Mouse (Mus musculus) limb, embryonic 14.5 days (tissue): ENCODE measurements around the gene Pcnx2. TPM values are rescaled to one million over a fixed set of nuclear protein-coding genes. Genes with fewer than 3 reads are reported as not detected.
A peak's percentile ranks its signal among the peaks of the same experiment; 100 is the strongest.

Source experiments
- ATAC-seq: fragments of 200-750 bp; cut with Nextera tagmentation; 2 replicates; pipeline ENCODE4 v1.8.0; 2017; ENCODE audit warnings: low read depth, moderate number of reproducible peaks, moderate TSS enrichment; ENCODE audit not compliant: low FRiP score
- DNase-seq: peaks from one replicate; pipeline ENCODE4 v3.0.0-alpha.2; 2015; ENCODE audit warnings: low spot score
- H3K27ac ChIP-seq: fragments of 300-500 bp; sonication (generic); replicated peaks from 2 replicates; pipeline ENCODE4 v1.5.1; 2014; ENCODE audit warnings: low read depth, mild to moderate bottlenecking, low read length, moderate library complexity, mixed read lengths
- H3K27me3 ChIP-seq: fragments of 300-500 bp; sonication (generic); 2 replicates; pipeline ENCODE4 v1.6.1; 2014; ENCODE audit warnings: low read length, mixed read lengths; ENCODE audit not compliant: control insufficient read depth, insufficient read depth
- H3K36me3 ChIP-seq: fragments of 300-500 bp; sonication (generic); 2 replicates; pipeline ENCODE4 v1.6.1; 2014; ENCODE audit warnings: mild to moderate bottlenecking, low read length, moderate library complexity, mixed read lengths; ENCODE audit not compliant: control insufficient read depth, insufficient read depth
- H3K4me1 ChIP-seq: fragments of 300-500 bp; sonication (generic); 2 replicates; pipeline ENCODE4 v1.6.1; 2014; ENCODE audit warnings: antibody characterized with exemption, low read length, mixed read lengths; ENCODE audit not compliant: control insufficient read depth, insufficient read depth
- H3K4me2 ChIP-seq: fragments of 300-500 bp; sonication (generic); replicated peaks from 2 replicates; pipeline ENCODE4 v1.6.1; 2014; ENCODE audit warnings: low read depth, mild to moderate bottlenecking, low read length, moderate library complexity; ENCODE audit not compliant: severe bottlenecking
- H3K4me3 ChIP-seq: fragments of 300-500 bp; sonication (generic); replicated peaks from 2 replicates; pipeline ENCODE4 v1.5.1; 2014; ENCODE audit warnings: low read length
- H3K9ac ChIP-seq: fragments of 300-500 bp; sonication (generic); 2 replicates; pipeline ENCODE4 v1.6.1; 2014; ENCODE audit warnings: mild to moderate bottlenecking, low read depth, low read length, moderate library complexity; ENCODE audit not compliant: severe bottlenecking
- H3K9me3 ChIP-seq: fragments of 300-500 bp; sonication (generic); 2 replicates; pipeline ENCODE4 v1.6.1; 2016; ENCODE audit warnings: low read length; ENCODE audit not compliant: control insufficient read depth
- POLR2A ChIP-seq: fragments of 200-500 bp; IDR thresholded peaks from 2 replicates; pipeline ENCODE4 v1.8.0; 2012; ENCODE audit warnings: inconsistent platforms, mild to moderate bottlenecking, moderate library complexity, borderline replicate concordance; ENCODE audit not compliant: insufficient read depth, insufficient read length; ENCODE audit errors: extremely low read depth
- WGBS: fragments of 180-500 bp; shearing (Covaris S2); extraction: QIAGEN DNeasy Blood & Tissue Kit; methylation state at CpG from one replicate; pipeline ENCODE4 v1.1.7; 2014; 5-methylcytosine and 5-hydroxymethylcytosine counted together
- polyA plus RNA-seq, 2 experiments: library from polyadenylated mRNA; depleted of rRNA in 1 of 2; stranded (reverse) in 1 of 2; unstranded in 1 of 2; fragments of >200 nt; fragmentation: Nextera tagmentation in 1 of 2; extraction: Ambion mirVana in 1 of 2; gene quantifications; 2 replicates each; pipeline versions ENCODE4 v1.2.1 to v1.2.3; 2012 to 2014

Pcnx2 gene
- polyA plus RNA-seq, 2 experiments, result 0.15 to 0.33 TPM

DNA sequence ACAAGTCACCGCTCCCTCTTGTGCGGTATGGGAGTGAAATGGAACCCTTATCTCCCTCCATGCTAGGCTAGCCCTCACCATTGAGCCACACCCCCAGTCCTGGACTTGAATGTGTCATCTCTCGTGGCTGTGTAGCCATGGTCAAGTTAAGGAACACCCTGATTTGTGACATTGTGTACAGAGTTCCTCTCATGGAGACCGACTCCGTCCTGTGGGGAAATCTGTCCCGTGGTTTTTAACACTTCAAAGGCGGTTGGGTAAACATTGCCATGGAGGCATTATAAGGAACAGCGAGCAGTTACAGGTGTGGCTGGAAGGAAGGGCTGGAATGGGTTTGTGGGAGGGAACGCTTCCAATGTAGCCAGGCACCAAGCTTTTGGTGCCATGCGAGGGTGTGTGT is 18.9 kb upstream of the Pcnx2 start:
- 58% methylated on average over 10 of the region's 10 CpGs for WGBS
- DNase-seq, result no peak
- ATAC-seq, result no peak

DNA sequence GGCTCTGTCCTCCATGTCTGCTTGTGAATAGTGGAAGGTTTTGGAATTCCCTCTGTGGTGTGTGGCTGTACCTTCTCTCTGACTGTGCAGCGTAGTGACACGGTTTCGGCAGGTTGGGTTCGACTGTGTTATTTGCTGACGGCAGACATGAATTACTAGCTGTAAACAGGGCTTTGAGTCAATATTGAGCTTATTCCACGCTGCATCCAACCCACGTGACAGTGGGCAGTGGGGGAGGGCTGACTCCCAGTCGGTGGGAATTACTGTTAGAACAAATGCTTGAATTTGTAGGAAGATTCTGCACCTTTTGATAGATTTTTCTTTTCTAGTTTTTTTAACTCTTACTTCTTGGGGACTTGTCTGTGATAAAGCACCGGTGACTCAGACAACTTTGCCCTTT is 16.3 kb upstream of the Pcnx2 start:
- H3K9ac ChIP-seq, result no peak overlapping the region
- no peak for TF ChIP-seq POLR2A
- H3K4me2 ChIP-seq, result no peak overlapping the region
- peaks cover 32% of the 10 kb centered on the region for H3K27me3 ChIP-seq
- H3K4me3 ChIP-seq, result no peak overlapping the region
- H3K27ac ChIP-seq, result no peak overlapping the region
- peaks cover 6% of the 10 kb centered on the region; the same call in 1 of the 2 replicates for H3K4me1 ChIP-seq
- no peak for ATAC-seq
- H3K36me3 ChIP-seq, result no peaks in the 10 kb centered on the region
- DNase-seq, result no peak
- H3K9me3 ChIP-seq, result no peaks in the 10 kb centered on the region
- WGBS, result 64% methylated on average over 9 of the region's 9 CpGs

More for the DNA sequence above, 18.9 kb upstream of the Pcnx2 start:
- H3K4me2 ChIP-seq, result no peak overlapping the region
- no peak overlapping the region for H3K27ac ChIP-seq
- peaks cover 6% of the 10 kb centered on the region for H3K27me3 ChIP-seq
- no peak overlapping the region for H3K9ac ChIP-seq
- H3K36me3 ChIP-seq, result no peaks in the 10 kb centered on the region
- H3K9me3 ChIP-seq, result no peaks in the 10 kb centered on the region
- no peak overlapping the region for H3K4me3 ChIP-seq
- H3K4me1 ChIP-seq, result 0 out of 2 replicates have a peak, but pooled peaks cover 5% of the 10 kb centered on the region
- no peak for TF ChIP-seq POLR2A

DNA sequence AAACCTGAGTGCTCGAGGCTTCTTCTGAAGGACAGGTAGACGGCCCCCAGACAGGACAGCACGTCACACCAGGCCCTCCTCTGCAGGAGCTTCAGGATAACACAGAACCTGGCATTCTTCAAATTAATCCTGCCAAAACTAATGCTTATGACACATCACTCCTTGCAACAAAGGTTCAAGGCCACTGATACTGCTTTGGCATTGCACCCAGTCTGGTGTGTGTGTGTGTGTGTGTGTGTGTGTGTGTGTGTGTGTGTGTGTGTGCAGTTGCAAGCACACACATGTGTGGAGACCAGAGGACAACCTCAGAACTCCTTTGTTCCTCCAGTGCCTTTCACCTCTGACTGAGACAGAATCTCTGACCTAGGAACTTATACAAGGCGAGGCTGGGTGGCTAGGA is 15.1 kb upstream of the Pcnx2 start:
- H3K4me2 ChIP-seq, result no peak overlapping the region

DNA sequence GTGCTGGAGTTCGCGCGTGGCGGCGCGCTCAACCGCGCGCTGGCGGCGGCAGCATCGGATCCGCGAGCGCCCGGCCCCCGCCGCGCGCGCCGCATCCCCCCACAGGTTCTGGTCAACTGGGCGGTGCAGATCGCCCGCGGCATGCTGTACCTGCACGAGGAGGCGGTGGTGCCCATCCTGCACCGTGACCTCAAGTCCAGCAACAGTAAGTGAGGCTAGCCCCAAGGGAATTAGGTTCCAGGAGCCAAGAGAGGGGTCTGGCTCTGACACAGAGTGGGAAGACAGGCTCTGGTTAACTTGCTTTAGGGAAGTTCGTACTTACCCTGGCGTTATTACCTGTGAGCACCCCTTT is 13.1 kb upstream of the Pcnx2 start:
- WGBS, result 5% methylated on average over 17 of the region's 31 CpGs
- Histone ChIP-seq H3K4me3 (peak overlapping the region; percentile 56), H3K9ac (peak overlapping the region; percentile 52), H3K36me3 (no peaks in the 10 kb centered on the region), H3K27ac (no peak overlapping the region), H3K4me1 (peaks cover 6% of the 10 kb centered on the region; the same call in 1 of the 2 replicates), H3K9me3 (no peaks in the 10 kb centered on the region), H3K4me2 (peak overlapping the region; percentile 100), H3K27me3 (peaks cover 36% of the 10 kb centered on the region)
- ATAC-seq, result no peak
- no peak for TF ChIP-seq POLR2A
- DNase-seq, result no peak

More for the DNA sequence above, 15.1 kb upstream of the Pcnx2 start:
- Histone ChIP-seq H3K4me3 (no peak overlapping the region), H3K36me3 (no peaks in the 10 kb centered on the region), H3K4me1 (peaks cover 6% of the 10 kb centered on the region; the same call in 1 of the 2 replicates), H3K27me3 (peaks cover 36% of the 10 kb centered on the region), H3K27ac (no peak overlapping the region), H3K9me3 (no peaks in the 10 kb centered on the region), H3K9ac (no peak overlapping the region)
- no peak for ATAC-seq
- DNase-seq, result no peak
- 86% methylated on average over 4 of the region's 4 CpGs for whole genome bisulfite sequencing
- no peak for TF ChIP-seq POLR2A

DNA sequence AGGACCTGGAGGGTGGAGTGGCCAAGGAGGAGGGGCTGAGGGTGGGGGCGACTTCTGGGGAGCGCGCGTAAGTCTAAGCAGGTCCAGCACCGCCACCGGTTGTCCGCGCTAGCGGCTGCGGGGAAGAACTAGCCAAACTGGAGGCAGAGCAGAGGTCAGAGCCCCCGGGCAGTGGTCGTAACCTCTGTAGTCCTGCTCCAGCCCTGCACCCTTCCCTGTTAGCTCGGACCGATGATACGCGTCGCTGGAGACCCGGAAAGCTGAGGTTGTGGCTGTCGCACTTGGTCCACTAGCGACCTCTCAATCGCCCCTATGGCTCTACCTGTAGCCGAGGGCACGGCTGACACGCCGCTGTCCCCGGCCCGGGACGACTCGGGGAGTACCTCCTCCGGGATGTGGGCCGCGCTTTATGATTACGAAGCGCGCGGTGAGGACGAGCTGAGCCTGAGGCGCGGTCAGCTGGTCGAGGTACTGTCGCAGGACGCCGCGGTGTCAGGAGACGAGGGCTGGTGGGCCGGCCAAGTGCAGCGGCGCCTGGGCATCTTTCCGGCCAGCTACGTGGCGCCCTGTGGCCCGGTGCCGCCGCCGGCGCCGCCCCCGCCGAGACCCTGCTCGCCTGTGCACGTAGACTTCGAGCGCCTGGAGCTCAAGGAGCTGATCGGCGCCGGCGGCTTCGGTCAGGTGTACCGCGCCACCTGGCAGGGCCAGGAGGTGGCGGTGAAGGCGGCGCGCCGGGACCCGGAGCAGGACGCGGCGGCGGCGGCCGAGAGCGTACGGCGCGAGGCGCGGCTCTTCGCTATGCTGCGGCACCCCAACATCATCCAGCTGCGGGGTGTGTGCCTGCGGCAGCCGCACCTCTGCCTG is 12.5 kb upstream of the Pcnx2 start, which contains the start of gene Map3k21:
TSS of gene Map3k21 (plus strand) at position 86 of the 864 bp plus-strand sequence.
- H3K27me3 ChIP-seq, result peaks cover 36% of the 10 kb centered on the region
- TF ChIP-seq POLR2A, result no peak
- H3K9me3 ChIP-seq, result no peaks in the 10 kb centered on the region
- peak within 1 kb of the TSS; percentile 56 for H3K4me3 ChIP-seq
- DNase-seq (no peak), ATAC-seq (peak; percentile 38)
- H3K4me1 ChIP-seq, result peaks cover 6% of the 10 kb centered on the region; the same call in 1 of the 2 replicates
- H3K4me2 ChIP-seq, result peak within 1 kb of the TSS; percentile 100
- WGBS, result 2% methylated on average over 43 of the region's 93 CpGs
- peak within 1 kb of the TSS; percentile 52 for H3K9ac ChIP-seq
- no peaks in the 10 kb centered on the region for H3K36me3 ChIP-seq
- H3K27ac ChIP-seq, result no peak within 1 kb of the TSS
